Mouse (Mus musculus) erythroblast, embryonic 14.5 days (primary cell): ENCODE measurements around the gene Trim54.

ENCODE experiments used
- GATA1 ChIP-seq: IDR thresholded peaks from 2 replicates; pipeline ENCODE4 v1.6.1; 2012; ENCODE audit warnings: low read length, inconsistent platforms, mixed read lengths
- TAL1 ChIP-seq: IDR thresholded peaks from 3 replicates; pipeline ENCODE4 v1.6.1; 2012; ENCODE audit warnings: low read length, inconsistent platforms, mixed read lengths

- TF ChIP-seq TAL1 (no peak), GATA1 (no peak)
Measured at GRCm38 (mm10) chr5:31080795-31081164, 35.7 kb upstream of the Trim54 start.
